Mouse (Mus musculus) E14TG2a.4 (cell line): Measurements from ENCODE around the gene Arhgap8.

Experiments
- H3K27me3 ChIP-seq: 2 replicates; pipeline ENCODE4 v1.6.1; 2014; ENCODE audit warnings: low read length, control low read depth; ENCODE audit not compliant: insufficient read depth
- H3K36me3 ChIP-seq: 2 replicates; pipeline ENCODE4 v1.6.1; 2014; ENCODE audit warnings: low read length, control low read depth; ENCODE audit not compliant: insufficient read depth
- H3K4me1 ChIP-seq: replicated peaks from 2 replicates; pipeline ENCODE4 v1.6.1; 2014; ENCODE audit warnings: low read depth, low read length, control low read depth
- H3K4me3 ChIP-seq: replicated peaks from 2 replicates; pipeline ENCODE4 v1.5.1; 2014; ENCODE audit warnings: mild to moderate bottlenecking, low read length
- H3K9me3 ChIP-seq: 2 replicates; pipeline ENCODE4 v1.6.1; 2014; ENCODE audit warnings: low read length, control low read depth
- CTCF ChIP-seq: conservative IDR thresholded peaks from 2 replicates; pipeline ENCODE4 v1.5.1; 2014; ENCODE audit warnings: low read length
- NANOG ChIP-seq: IDR thresholded peaks from 2 replicates; pipeline ENCODE4 v1.6.1; 2014; ENCODE audit warnings: borderline replicate concordance, low read length, mixed read lengths
- POU5F1 ChIP-seq: IDR thresholded peaks from 2 replicates; pipeline ENCODE4 v1.6.1; 2014; ENCODE audit warnings: low read length, borderline replicate concordance

Arhgap8 gene

GRCm38 (mm10) chr15:84784812-84785211 lies 65.0 kb downstream of the Arhgap8 start:
- H3K27me3 ChIP-seq: 0 out of 2 replicates have a peak, but pooled peaks cover 4% of the 10 kb centered on the region
- no peak for TF ChIP-seq CTCF
- TF ChIP-seq NANOG: no peak
- TF ChIP-seq POU5F1: no peak
- H3K4me1 ChIP-seq: peaks cover 21% of the 10 kb centered on the region
- H3K4me3 ChIP-seq: peak overlapping the region; percentile 30
- no peaks in the 10 kb centered on the region for H3K9me3 ChIP-seq
- peaks cover 14% of the 10 kb centered on the region for H3K36me3 ChIP-seq

- no peaks in the 10 kb centered on the region for H3K9me3 ChIP-seq
- 0 out of 2 replicates have a peak, but pooled peaks cover 4% of the 10 kb centered on the region for H3K27me3 ChIP-seq
- no peak overlapping the region for H3K4me3 ChIP-seq
- no peak for TF ChIP-seq POU5F1
- no peak for TF ChIP-seq CTCF
- TF ChIP-seq NANOG: no peak
- peaks cover 28% of the 10 kb centered on the region for H3K36me3 ChIP-seq
- peaks cover 24% of the 10 kb centered on the region for H3K4me1 ChIP-seq
Observed at GRCm38 (mm10) chr15:84787161-84787560, 67.3 kb downstream of the Arhgap8 start.

DNA sequence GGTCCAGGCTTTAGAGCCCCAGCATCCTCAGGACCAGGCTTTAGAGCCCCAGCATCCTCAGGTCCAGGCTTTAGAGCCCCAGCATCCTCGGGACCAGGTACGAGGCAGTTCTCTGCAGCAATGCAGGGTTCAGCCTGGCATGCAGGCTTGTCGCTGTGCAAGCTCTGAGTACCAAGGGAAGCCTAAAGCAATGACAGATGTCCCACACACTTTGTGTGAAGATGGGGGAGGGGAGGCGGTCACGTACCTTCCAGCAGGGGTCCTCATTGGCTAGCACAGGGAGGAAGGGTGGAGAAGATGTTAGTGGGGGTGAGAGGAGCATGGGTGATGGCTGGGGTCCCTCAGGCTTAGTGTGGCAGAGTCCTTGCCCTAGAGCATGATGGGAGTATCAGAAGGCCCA lies 73.8 kb downstream of the Arhgap8 start:
- TF ChIP-seq CTCF (no peak), NANOG (no peak), POU5F1 (no peak)
- Histone ChIP-seq H3K27me3 (no peaks in the 10 kb centered on the region), H3K4me1 (0 out of 2 replicates have a peak, but pooled peaks cover 3% of the 10 kb centered on the region), H3K9me3 (no peaks in the 10 kb centered on the region; the same call in 1 of the 2 replicates), H3K4me3 (no peak overlapping the region), H3K36me3 (peaks cover 69% of the 10 kb centered on the region)

DNA sequence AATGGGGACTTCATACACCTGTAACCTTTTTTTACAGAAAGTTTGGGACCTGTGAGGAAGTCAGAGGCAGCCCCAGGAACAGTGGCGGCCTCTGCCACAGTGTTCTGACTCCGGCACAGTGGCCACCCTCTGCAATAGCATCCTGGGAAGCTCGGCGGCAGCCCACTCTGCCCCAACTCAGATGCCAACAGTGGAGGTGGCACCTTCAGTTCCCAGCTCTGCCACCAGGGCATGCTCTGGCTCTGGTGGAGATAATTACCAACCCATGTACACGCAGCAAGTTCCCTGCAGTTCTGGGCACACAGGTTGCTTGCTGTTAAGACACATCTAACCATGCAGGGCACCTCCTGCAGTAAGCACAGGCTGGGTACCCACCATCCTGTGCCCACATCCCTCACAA lies 80.3 kb downstream of the Arhgap8 start:
- Histone ChIP-seq H3K27me3 (no peaks in the 10 kb centered on the region), H3K4me3 (no peak overlapping the region), H3K36me3 (peaks cover 82% of the 10 kb centered on the region), H3K9me3 (peaks cover 11% of the 10 kb centered on the region), H3K4me1 (peaks cover 10% of the 10 kb centered on the region; the same call in 1 of the 2 replicates)
- TF ChIP-seq NANOG (no peak), CTCF (peak; percentile 24; the same call in 1 of the 2 replicates), POU5F1 (no peak)

- Histone ChIP-seq H3K9me3 (peaks cover 11% of the 10 kb centered on the region), H3K4me1 (peaks cover 21% of the 10 kb centered on the region), H3K27me3 (no peaks in the 10 kb centered on the region), H3K4me3 (no peak overlapping the region), H3K36me3 (peaks cover 80% of the 10 kb centered on the region)
- TF ChIP-seq CTCF (peak; percentile 65), POU5F1 (no peak)
Observed at GRCm38 (mm10) chr15:84803685-84804084, 83.8 kb downstream of the Arhgap8 start.

DNA sequence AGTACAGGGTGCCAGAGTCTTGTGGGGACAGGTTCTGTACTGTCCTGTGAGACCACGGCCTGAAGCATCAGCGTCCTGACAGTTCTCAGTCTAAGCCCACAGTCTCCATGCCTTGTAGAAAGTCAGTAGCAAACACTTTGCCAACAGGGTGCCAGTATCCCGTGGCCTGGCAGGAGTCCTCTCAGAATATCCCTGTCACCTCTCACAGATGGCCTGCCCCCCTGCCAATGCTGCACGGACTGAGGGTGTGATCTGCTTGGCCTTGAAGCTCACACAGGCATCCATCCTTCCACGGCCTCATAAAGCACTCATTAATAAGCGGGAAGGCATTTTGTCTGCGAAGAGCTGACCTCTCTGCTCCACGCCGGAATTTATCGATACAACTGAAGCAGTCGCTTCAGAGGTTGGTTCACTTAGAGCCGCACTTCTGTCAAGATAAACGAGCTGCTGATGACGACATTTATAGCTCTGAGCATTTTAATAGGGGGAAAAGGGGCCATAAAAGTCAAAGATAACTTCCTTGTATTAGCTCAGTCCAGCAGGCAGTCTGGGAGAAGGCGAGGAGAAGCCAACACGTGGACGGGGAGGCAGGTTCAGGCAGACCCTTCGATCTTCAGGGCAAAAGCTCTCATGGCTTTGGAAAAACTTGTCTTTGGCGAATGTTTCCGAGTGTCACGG lies 89.6 kb downstream of the Arhgap8 start:
- TF ChIP-seq POU5F1 (no peak), CTCF (no peak), NANOG (no peak)
- Histone ChIP-seq H3K9me3 (peaks cover 3% of the 10 kb centered on the region), H3K4me3 (no peak overlapping the region), H3K36me3 (peaks cover 32% of the 10 kb centered on the region), H3K27me3 (no peaks in the 10 kb centered on the region), H3K4me1 (peaks cover 36% of the 10 kb centered on the region)

DNA sequence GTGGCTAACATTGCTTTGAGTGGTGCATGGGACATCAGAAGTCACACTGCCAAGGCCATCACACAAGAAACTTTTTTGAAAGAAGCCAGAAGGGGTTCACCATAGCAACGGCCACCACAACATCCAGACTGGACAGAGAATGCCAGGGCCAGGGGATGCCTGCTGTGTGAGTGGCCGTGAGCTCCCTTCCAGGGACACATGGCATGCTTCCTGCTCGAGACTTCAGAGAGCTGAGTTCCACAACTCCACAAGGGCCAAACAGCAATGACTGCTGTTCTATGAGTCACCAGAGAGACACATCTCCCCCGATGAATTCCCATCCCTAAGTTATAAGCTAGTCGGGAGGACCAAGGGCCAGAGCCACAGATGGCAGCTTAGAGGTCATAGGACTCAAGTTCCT lies 91.3 kb downstream of the Arhgap8 start:
- TF ChIP-seq CTCF (no peak), NANOG (no peak), POU5F1 (no peak)
- Histone ChIP-seq H3K27me3 (no peaks in the 10 kb centered on the region), H3K9me3 (no peaks in the 10 kb centered on the region), H3K4me3 (no peak overlapping the region), H3K4me1 (peaks cover 40% of the 10 kb centered on the region), H3K36me3 (peaks cover 20% of the 10 kb centered on the region)

GRCm38 (mm10) chr15:84812831-84813357 lies 93.0 kb downstream of the Arhgap8 start:
- TF ChIP-seq CTCF (no peak), NANOG (no peak), POU5F1 (no peak)
- Histone ChIP-seq H3K9me3 (no peaks in the 10 kb centered on the region), H3K36me3 (peaks cover 10% of the 10 kb centered on the region), H3K4me1 (peaks cover 33% of the 10 kb centered on the region), H3K4me3 (no peak overlapping the region), H3K27me3 (no peaks in the 10 kb centered on the region)

- no peak for TF ChIP-seq POU5F1
- TF ChIP-seq CTCF: no peak
- no peak for TF ChIP-seq NANOG
- no peak overlapping the region for H3K4me3 ChIP-seq
- H3K9me3 ChIP-seq: no peaks in the 10 kb centered on the region
- peaks cover 29% of the 10 kb centered on the region for H3K4me1 ChIP-seq
- H3K36me3 ChIP-seq: peaks cover 9% of the 10 kb centered on the region
- no peaks in the 10 kb centered on the region for H3K27me3 ChIP-seq
Observed at GRCm38 (mm10) chr15:84815171-84815570, 95.3 kb downstream of the Arhgap8 start.
